Mouse (Mus musculus) embryonic facial prominence, embryonic 13.5 days (tissue): Measurements from ENCODE around the gene Lcor. TPM values are rescaled to one million over a fixed set of nuclear protein-coding genes. Genes with fewer than 3 reads are reported as not detected.
A peak's percentile ranks its signal among the peaks of the same experiment; 100 is the strongest.

Experiments
- ATAC-seq: fragments of 200-750 bp; cut with Nextera tagmentation; 2 replicates; pipeline ENCODE4 v1.8.0; 2017; ENCODE audit warnings: low read depth; ENCODE audit not compliant: insufficient number of reproducible peaks, insufficient read depth, low FRiP score, low TSS enrichment
- H3K27ac ChIP-seq: fragments of 300-500 bp; sonication (generic); 2 replicates; pipeline ENCODE4 v1.5.1; 2015; ENCODE audit warnings: moderate library complexity, mild to moderate bottlenecking, inconsistent platforms
- H3K27me3 ChIP-seq: fragments of 300-500 bp; sonication (generic); 2 replicates; pipeline ENCODE4 v1.6.1; 2015; ENCODE audit warnings: mild to moderate bottlenecking, inconsistent platforms
- H3K36me3 ChIP-seq: fragments of 300-500 bp; sonication (generic); 2 replicates; pipeline ENCODE4 v1.6.1; 2015; ENCODE audit warnings: mild to moderate bottlenecking, inconsistent platforms
- H3K4me1 ChIP-seq: fragments of 300-500 bp; sonication (generic); 2 replicates; pipeline ENCODE4 v1.6.1; 2015; ENCODE audit warnings: inconsistent platforms
- H3K4me2 ChIP-seq: fragments of 300-500 bp; sonication (generic); 2 replicates; pipeline ENCODE4 v1.6.1; 2015; ENCODE audit warnings: moderate library complexity, mild to moderate bottlenecking, inconsistent platforms
- H3K4me3 ChIP-seq: fragments of 300-500 bp; sonication (generic); 2 replicates; pipeline ENCODE4 v1.5.1; 2015; ENCODE audit warnings: mild to moderate bottlenecking, inconsistent platforms
- H3K9ac ChIP-seq: fragments of 300-500 bp; sonication (generic); 2 replicates; pipeline ENCODE4 v1.6.1; 2015; ENCODE audit warnings: mild to moderate bottlenecking, inconsistent platforms
- H3K9me3 ChIP-seq: fragments of 300-500 bp; sonication (generic); 2 replicates; pipeline ENCODE4 v1.6.1; 2016; ENCODE audit warnings: inconsistent platforms
- WGBS: fragments of 180-500 bp; shearing (Covaris S2); methylation state at CpG from one replicate; pipeline ENCODE4 v1.1.7; 2015; ENCODE audit warnings: mixed read lengths; 5-methylcytosine and 5-hydroxymethylcytosine counted together
- polyA plus RNA-seq: library from polyadenylated mRNA; unstranded; fragments of >200 nt; fragmentation: Nextera tagmentation; extraction: Ambion mirVana; gene quantifications from 2 replicates; pipeline ENCODE4 v1.2.1, GENCODE M21; 2015

Lcor gene
- polyA plus RNA-seq, 1 experiment from 2014 or later: 9.4 TPM

- no peaks in the 10 kb centered on the region for H3K36me3 ChIP-seq
- ATAC-seq: no peak
Measured at GRCm38 (mm10) chr19:41519121-41519520, 36.7 kb downstream of the Lcor start.

GRCm38 (mm10) chr19:41522246-41522645 is 39.8 kb downstream of the Lcor start:
- Histone ChIP-seq H3K9ac (no peak overlapping the region), H3K4me2 (no peak overlapping the region), H3K27ac (no peak overlapping the region), H3K36me3 (no peaks in the 10 kb centered on the region), H3K4me1 (peaks cover 12% of the 10 kb centered on the region; the same call in 1 of the 2 replicates), H3K27me3 (no peaks in the 10 kb centered on the region), H3K9me3 (no peaks in the 10 kb centered on the region), H3K4me3 (no peak overlapping the region)
- WGBS: 69% methylated on average over 2 of the region's 2 CpGs
- ATAC-seq: no peak

More at GRCm38 (mm10) chr19:41519121-41519520, 36.7 kb downstream of the Lcor start:
- Histone ChIP-seq H3K4me1 (peaks cover 11% of the 10 kb centered on the region; the same call in 1 of the 2 replicates), H3K9ac (no peak overlapping the region), H3K27ac (no peak overlapping the region), H3K27me3 (no peaks in the 10 kb centered on the region), H3K9me3 (no peaks in the 10 kb centered on the region), H3K4me2 (no peak overlapping the region), H3K4me3 (no peak overlapping the region)
- WGBS: 86% methylated on average over 6 of the region's 6 CpGs

GRCm38 (mm10) chr19:41523798-41524563 is 41.5 kb downstream of the Lcor start:
- H3K27me3 ChIP-seq: no peaks in the 10 kb centered on the region
- H3K4me1 ChIP-seq: peaks cover 12% of the 10 kb centered on the region; the same call in 1 of the 2 replicates
- no peak for ATAC-seq
- H3K27ac ChIP-seq: peak overlapping the region; percentile 12; the same call in 1 of the 2 replicates
- H3K9ac ChIP-seq: no peak overlapping the region
- H3K4me3 ChIP-seq: no peak overlapping the region
- WGBS: 60% methylated on average over 3 of the region's 3 CpGs
- no peaks in the 10 kb centered on the region for H3K36me3 ChIP-seq
- no peaks in the 10 kb centered on the region for H3K9me3 ChIP-seq
- no peak overlapping the region for H3K4me2 ChIP-seq

- Histone ChIP-seq H3K4me3 (no peak overlapping the region), H3K9ac (no peak overlapping the region), H3K4me1 (peaks cover under 1% of the 10 kb centered on the region; the same call in 1 of the 2 replicates), H3K36me3 (no peaks in the 10 kb centered on the region), H3K27ac (no peak overlapping the region), H3K4me2 (no peak overlapping the region), H3K9me3 (no peaks in the 10 kb centered on the region), H3K27me3 (no peaks in the 10 kb centered on the region)
- 91% methylated on average over 3 of the region's 3 CpGs for WGBS
- no peak for ATAC-seq
Measured at GRCm38 (mm10) chr19:41529169-41529568, 46.7 kb downstream of the Lcor start.

- H3K9me3 ChIP-seq: no peaks in the 10 kb centered on the region
- H3K4me2 ChIP-seq: no peak overlapping the region
- H3K4me3 ChIP-seq: no peak overlapping the region
- ATAC-seq: no peak
- H3K4me1 ChIP-seq: no peaks in the 10 kb centered on the region
- H3K36me3 ChIP-seq: peaks cover 3% of the 10 kb centered on the region; the same call in 1 of the 2 replicates
- H3K9ac ChIP-seq: no peak overlapping the region
- 85% methylated on average over 3 of the region's 3 CpGs for WGBS
- no peak overlapping the region for H3K27ac ChIP-seq
- no peaks in the 10 kb centered on the region for H3K27me3 ChIP-seq
Measured at GRCm38 (mm10) chr19:41534021-41534420, 51.6 kb downstream of the Lcor start.

GRCm38 (mm10) chr19:41556981-41557380 is 74.5 kb downstream of the Lcor start:
- no peak overlapping the region for H3K4me2 ChIP-seq
- H3K36me3 ChIP-seq: peaks cover 31% of the 10 kb centered on the region
- H3K9ac ChIP-seq: no peak overlapping the region
- H3K9me3 ChIP-seq: no peaks in the 10 kb centered on the region
- no peak overlapping the region for H3K4me3 ChIP-seq
- 86% methylated on average over 4 of the region's 4 CpGs for WGBS
- no peaks in the 10 kb centered on the region for H3K27me3 ChIP-seq
- H3K27ac ChIP-seq: no peak overlapping the region
- no peaks in the 10 kb centered on the region for H3K4me1 ChIP-seq
- no peak for ATAC-seq

- Histone ChIP-seq H3K27me3 (no peaks in the 10 kb centered on the region), H3K4me2 (no peak overlapping the region), H3K9ac (no peak overlapping the region), H3K4me3 (no peak overlapping the region), H3K36me3 (peaks cover 29% of the 10 kb centered on the region), H3K4me1 (no peaks in the 10 kb centered on the region), H3K9me3 (no peaks in the 10 kb centered on the region), H3K27ac (no peak overlapping the region)
- WGBS: 91% methylated on average over 4 of the region's 4 CpGs
- ATAC-seq: no peak
Measured at GRCm38 (mm10) chr19:41557491-41557890, 75.1 kb downstream of the Lcor start.

GRCm38 (mm10) chr19:41558891-41559486 is 76.6 kb downstream of the Lcor start:
- Histone ChIP-seq H3K27ac (no peak overlapping the region), H3K4me3 (no peak overlapping the region), H3K9me3 (no peaks in the 10 kb centered on the region), H3K27me3 (no peaks in the 10 kb centered on the region), H3K4me2 (no peak overlapping the region), H3K36me3 (peaks cover 25% of the 10 kb centered on the region), H3K9ac (no peak overlapping the region), H3K4me1 (no peaks in the 10 kb centered on the region)
- WGBS: 90% methylated on average over 9 of the region's 9 CpGs
- no peak for ATAC-seq

- H3K27me3 ChIP-seq: no peaks in the 10 kb centered on the region
- H3K9ac ChIP-seq: no peak overlapping the region
- no peaks in the 10 kb centered on the region for H3K4me1 ChIP-seq
- peaks cover 20% of the 10 kb centered on the region for H3K36me3 ChIP-seq
- H3K4me2 ChIP-seq: no peak overlapping the region
- 74% methylated on average over 3 of the region's 3 CpGs for WGBS
- H3K27ac ChIP-seq: no peak overlapping the region
- H3K9me3 ChIP-seq: no peaks in the 10 kb centered on the region
- no peak overlapping the region for H3K4me3 ChIP-seq
- ATAC-seq: no peak
Measured at GRCm38 (mm10) chr19:41560856-41561255, 78.4 kb downstream of the Lcor start.

GRCm38 (mm10) chr19:41568791-41569190 is 86.4 kb downstream of the Lcor start:
- Histone ChIP-seq H3K9ac (no peak overlapping the region), H3K4me1 (no peaks in the 10 kb centered on the region), H3K9me3 (no peaks in the 10 kb centered on the region), H3K27ac (no peak overlapping the region), H3K4me3 (no peak overlapping the region), H3K36me3 (no peaks in the 10 kb centered on the region), H3K4me2 (no peak overlapping the region), H3K27me3 (no peaks in the 10 kb centered on the region)
- ATAC-seq: no peak
- WGBS: 66% methylated on average over 2 of the region's 2 CpGs

GRCm38 (mm10) chr19:41573700-41574099 is 91.3 kb downstream of the Lcor start:
- 92% methylated on average over 2 of the region's 2 CpGs for WGBS
- no peak overlapping the region for H3K27ac ChIP-seq
- no peaks in the 10 kb centered on the region for H3K36me3 ChIP-seq
- no peaks in the 10 kb centered on the region for H3K9me3 ChIP-seq
- no peak for ATAC-seq
- H3K9ac ChIP-seq: no peak overlapping the region
- no peaks in the 10 kb centered on the region for H3K27me3 ChIP-seq
- no peaks in the 10 kb centered on the region for H3K4me1 ChIP-seq
- no peak overlapping the region for H3K4me3 ChIP-seq
- H3K4me2 ChIP-seq: no peak overlapping the region

- Histone ChIP-seq H3K36me3 (peaks cover 13% of the 10 kb centered on the region), H3K4me2 (no peak overlapping the region), H3K4me3 (no peak overlapping the region), H3K27ac (no peak overlapping the region), H3K27me3 (no peaks in the 10 kb centered on the region), H3K9ac (no peak overlapping the region), H3K4me1 (no peaks in the 10 kb centered on the region), H3K9me3 (no peaks in the 10 kb centered on the region)
- no peak for ATAC-seq
Measured at GRCm38 (mm10) chr19:41577576-41577975, 95.1 kb downstream of the Lcor start.
